Mouse (Mus musculus) megakaryocyte progenitor cell, adult 5-6 weeks (primary cell): ENCODE results near the gene Gdf9. TPM values are rescaled to one million over a fixed set of nuclear protein-coding genes. Genes with fewer than 3 reads are reported as not detected.
"Not testable (repeated sequence)": the region's sequence is repeated elsewhere in the genome, so short reads cannot be mapped to it uniquely, and the experiment has no call there.

Experiments
- ATAC-seq: replicated peaks from 2 replicates; pipeline ENCODE4 v1.8.0; 2016; ENCODE audit warnings: mild to moderate bottlenecking, moderate TSS enrichment, inconsistent platforms; ENCODE audit not compliant: poor library complexity
- total RNA-seq, 2 experiments: library from RNA; stranded (forward) in 1 of 2; stranded (reverse) in 1 of 2; fragments of 157-497, 149-512 nt in 1 of 2; fragments of 200-1000 nt in 1 of 2; gene quantifications; 2 replicates each; pipeline versions ENCODE4 v1.2.3 to v1.2.4; 2015 to 2017

Gdf9 gene
- 0.25 and 0.34 TPM in 2 replicates for total RNA-seq (2015)
- 2.7 TPM in 1 of 2 replicates, not detected in the other for total RNA-seq (2017)

DNA sequence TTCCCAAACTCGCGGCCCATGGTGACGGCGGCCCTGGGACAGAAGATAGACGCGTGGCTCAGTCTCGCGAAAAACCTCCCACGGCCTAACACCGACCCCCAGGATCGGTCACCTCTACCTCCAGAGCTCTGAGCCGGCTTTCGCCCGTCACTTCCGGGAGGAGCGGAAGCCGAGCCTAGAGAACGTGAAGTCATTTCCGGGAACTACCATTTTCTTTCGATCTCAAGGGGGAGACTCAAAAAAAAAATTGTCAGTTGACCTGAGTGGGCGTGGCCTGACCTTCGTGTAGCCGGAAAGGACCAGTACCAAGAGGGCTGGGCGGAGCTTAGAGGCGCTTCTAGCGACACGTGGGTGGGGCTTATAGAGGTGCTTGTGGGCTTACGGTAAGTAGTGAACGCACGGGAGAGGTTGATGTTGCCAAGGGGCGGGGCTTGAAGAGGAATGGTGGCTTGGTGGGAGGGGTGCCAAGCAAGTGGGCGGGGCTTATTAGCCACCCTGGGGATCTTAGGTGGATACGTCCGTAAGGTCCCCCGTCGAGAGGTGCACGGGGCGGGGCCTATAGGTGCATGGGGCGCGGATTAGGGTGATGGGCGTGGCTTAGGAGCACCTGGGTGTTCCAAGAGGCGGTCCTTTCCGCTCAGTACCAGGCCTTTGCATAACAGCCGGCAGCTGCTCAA, at the start of gene Gdf9, which contains the start of gene Uqcrq:
TSS of gene Gdf9 (plus strand) at position 354 of the 677 bp plus-strand sequence.
TSS of gene Uqcrq (minus strand) at position 162 of the 677 bp plus-strand sequence.
- peak; percentile 87 for ATAC-seq

DNA sequence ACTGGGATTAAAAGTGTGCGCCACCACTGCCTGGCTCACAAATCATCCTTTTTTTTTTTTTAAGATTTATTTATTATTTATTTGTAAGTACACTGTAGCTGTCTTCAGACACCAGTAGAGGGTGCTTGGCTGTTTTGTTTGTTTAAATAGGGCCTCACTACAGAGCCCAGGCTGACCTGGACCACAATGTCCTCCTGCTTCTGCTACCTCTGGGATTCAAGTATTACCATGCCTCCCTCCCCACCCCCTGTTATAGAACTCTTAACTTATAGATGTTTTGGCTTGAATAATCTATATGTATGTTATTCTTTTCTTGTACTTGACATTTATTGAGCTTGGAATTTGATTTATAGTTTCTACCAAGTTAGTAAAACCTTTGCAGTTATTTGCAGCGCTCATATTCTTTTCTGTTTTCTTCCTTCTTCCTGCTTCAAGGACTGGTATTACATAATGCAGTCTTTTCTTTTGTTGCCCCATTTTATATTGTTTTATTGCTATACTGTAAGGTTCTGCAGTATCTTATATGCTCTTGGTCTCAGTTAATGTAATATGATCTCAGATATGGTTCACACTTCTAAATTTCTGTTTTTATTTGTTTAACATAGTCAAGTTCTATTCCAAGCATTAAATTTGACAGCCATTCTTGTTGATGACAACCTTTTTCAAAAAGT, 46.9 kb upstream of the Gdf9 start:
- no peak for ATAC-seq

DNA sequence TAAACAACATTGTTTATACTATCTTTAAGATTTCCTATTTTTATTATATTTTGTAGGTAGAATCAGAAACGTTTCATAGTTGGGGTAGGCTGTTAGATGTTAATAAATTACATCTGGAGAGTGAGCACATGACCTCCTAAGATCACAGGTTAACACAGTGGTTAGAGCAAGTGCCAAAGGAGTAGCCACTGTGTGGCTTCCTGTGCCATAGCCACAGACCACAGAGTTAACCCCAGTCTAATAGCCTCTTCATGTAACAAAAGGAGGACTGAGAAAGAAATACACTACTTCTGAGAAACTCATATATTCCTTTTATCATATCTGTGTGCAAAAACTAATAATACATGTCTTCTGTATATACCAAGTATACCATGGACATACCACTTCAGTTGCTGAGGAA, 37.0 kb upstream of the Gdf9 start:
- ATAC-seq: no peak

DNA sequence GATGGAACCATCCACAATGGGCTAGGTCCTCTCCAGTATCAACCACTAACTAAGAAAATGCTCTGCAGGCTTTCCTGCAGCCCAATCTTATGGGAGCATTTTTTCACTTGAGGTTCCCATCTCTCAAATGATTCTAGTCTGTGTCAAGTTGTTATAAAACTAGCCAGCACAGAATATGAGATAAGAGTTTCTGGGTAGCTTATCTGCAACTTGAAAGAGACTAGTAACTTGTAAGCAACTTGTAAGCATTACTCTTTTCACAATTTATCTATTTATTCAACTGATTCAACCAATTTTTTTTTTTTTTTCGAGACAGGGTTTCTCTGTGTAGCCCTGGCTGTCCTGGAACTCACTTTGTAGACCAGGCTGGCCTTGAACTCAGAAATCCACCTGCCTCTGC, 27.2 kb upstream of the Gdf9 start:
- no peak for ATAC-seq

DNA sequence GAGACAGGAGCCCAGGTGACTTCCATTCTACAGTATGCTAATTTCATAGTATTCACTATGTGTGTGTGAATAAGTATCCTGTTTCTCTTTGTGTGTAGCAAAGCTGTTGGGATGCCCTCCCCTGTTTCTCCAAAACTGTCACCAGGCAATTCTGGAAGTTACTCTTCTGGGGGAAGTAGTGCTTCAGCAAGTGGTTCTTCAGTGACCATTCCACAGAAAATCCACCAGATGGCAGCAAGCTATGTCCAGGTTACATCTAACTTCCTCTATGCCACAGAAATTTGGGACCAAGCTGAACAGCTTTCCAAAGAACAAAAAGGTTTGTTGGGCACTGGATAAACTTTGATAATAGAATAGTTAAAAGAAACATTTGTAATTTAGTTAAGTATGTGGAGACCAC, 19.1 kb upstream of the Gdf9 start:
- ATAC-seq: peak; percentile 54; the same call in 1 of the 2 replicates

DNA sequence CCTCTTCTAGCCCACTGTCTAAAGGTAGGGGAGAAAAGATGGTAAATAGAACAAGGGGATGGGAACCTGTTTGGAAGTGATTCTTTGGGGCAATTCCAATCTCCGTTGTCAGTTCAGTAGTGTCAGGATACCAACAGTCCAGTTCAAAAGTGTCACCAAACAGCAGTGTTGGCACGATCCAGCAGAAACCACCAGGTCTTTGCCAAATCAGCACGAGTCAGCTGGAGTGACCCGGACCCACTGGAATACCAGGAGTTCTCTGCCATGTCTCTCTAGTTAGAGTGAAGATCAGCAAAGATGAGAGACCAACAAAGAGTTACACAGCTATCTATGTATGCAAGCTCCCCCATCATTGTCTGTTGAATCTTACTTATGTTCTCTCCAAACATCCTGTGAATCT, 17.0 kb upstream of the Gdf9 start:
- ATAC-seq: no peak

DNA sequence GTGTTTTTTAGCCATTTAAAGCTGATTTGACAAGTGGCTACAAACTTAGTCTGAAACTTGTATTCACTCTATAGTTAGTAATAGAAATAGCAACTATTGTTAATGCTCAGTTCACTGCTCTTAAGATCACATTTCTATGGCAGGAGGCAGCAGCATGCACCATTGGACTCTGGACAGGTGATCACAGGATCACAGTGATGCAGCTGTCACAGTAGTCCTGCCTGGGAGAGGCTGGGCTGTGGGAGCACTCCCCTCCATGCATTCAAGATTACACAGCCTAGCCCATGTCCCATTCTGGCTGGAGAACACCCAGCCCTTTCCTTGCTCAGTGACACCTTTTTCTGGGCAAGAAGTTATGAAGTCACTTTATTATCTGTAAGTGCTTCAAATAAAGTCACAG, 12.8 kb upstream of the Gdf9 start:
- ATAC-seq: no peak

DNA sequence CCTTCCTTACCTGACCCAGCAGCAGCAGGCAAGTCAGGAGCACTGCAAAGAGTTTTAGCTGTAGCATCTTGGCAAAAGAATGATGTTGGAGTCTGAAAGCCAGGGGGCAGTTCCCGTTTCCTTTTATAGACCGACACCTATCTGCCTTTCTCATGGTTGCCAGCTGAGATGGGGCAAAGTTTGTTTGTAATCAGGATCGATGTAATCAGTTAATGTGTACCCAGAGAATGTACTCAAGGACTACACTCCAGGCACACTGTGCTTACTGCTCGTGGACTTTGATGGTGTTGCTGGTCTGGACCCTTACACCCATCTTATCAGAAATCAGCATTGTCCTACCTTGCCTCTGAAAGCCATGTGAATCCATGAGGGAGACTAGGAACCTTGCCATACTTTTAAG, 7.8 kb upstream of the Gdf9 start, which contains the start of gene Leap2:
TSS of gene Leap2 (minus strand) at position 135 of the 400 bp plus-strand sequence.
- ATAC-seq: no peak

DNA sequence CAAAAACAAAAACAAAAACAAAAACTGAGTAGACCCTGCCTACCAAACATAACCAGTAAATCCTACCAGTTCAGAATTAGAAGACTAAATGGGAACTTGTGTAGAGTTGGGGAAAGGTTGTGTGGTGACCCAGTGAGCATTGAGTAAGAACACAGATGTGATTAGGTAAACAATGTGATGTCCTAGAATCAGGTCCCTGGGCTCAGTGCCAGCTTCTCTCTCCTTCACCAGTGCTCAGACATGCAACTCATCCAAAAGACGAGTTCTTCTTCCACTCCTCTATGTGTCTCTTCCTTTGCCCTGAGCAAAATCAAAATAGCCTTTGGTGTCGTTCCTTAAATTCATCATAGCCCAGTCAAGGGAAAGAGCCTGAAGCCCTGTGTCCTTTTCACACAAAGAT, 6.0 kb upstream of the Gdf9 start:
- ATAC-seq: no peak

DNA sequence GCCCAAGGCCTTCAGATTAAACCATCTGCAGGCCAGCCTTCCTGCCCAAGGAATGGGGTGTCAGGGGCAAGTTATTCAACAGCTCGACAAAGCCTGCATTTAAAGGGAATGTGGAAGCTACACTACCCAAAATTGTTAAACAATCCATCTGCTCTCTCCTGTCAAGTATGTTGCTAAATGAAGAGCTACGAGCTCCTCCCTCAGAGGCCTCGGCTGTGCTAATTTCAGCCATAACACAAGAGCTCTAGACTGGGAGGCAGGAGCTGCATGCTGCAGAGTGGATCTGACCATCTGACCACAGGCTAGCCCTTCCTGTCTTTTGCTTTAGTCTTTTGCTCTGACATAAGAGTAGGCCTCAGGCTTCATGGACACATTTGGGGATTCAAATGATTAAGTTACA, 5.6 kb upstream of the Gdf9 start:
- ATAC-seq: no peak

DNA sequence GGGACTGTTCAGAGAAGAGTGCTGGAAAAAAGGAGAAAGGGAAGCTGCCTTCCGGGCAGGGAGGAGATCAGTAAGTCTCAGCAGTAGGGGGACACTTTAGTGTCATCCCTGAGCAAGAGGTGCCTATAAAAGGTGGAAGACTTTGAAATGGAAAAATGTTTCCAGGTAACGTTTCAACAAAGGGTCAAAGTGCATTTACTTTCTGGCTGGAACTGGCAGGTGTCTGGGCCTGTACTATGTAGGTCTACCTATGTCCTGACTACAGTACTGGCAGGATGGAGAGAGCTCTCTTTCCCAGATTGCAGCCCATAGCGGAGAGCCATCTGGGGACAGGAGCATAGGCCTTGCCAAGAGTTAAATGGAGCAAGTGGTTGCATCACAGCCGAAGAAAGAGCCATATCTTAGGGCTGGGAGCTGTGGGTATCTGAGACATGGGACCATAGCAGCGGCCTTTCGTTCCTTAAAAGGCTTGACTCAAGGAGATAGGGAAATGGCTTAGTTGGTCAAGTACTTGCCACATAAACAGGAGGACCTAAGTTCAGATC, 5.0 kb upstream of the Gdf9 start:
- no peak for ATAC-seq

DNA sequence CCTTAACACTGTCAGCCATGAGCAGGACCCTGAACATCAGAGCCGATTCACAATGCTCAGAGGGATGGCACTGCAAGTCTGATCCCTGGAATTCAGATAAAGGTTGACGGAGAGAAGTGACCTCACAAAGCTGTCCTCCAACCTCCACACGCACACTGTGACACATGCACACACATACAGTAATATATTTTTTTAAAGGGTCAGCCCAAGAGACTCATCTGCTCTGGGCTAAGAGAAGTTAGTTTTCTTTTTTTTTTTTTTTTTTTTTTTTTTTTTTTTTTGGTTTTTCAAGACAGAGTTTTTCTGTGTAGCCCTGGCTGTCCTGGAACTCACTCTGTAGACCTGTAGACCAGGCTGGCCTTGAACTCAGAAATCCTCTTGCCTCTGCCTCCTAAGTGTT, 3.9 kb upstream of the Gdf9 start:
- not testable (repeated sequence) for ATAC-seq

DNA sequence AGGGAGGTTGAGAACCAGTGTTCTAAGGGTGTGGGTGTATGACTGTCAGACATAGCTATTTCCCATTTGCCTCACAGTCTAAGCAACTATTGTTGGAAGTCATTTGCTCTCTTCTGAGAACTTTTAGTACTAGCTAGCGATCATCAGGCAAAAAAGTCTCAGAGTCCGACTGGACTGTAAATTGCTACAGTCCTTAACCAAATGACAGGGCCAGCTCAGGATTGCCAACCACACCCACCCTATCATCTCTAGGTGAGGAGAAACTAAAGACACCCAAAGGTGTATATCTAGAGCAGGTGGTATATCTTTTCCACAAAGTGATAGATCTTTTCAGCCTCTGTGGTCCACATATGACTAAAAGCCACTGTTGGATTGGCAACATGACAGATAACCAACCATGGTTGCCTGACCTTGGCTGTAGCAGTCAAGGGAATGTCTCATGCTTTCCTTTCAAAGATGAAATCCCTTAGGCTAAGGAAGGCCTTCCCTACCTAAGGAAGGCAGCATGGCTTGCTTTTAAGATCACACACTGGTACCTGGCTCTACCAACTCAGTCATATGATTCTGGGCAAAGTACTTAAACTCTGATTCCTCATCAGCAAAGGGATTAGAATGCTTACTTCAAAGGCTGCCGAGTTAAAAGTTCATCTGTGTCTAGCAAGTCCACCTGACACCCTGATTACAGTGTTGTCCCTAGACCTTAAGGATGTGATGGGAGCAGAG, 2.7 kb upstream of the Gdf9 start:
- ATAC-seq: no peak

DNA sequence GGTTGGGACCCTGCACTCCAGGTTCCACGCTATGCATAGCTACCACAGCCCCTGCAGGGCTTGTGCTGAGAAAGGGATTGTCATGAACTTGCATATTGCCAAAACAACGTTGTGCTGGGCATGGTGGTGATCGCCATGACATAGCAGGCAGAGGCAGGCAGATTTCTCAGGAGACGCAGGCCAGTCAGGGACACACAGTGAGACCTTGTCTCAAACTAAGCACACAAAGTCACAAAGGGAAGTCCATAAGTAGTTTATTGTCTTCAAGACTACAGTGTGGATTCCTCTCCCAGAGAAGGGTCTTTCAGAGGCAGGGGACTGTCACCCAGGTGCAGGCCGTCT, 2.1 kb upstream of the Gdf9 start:
- no peak for ATAC-seq

DNA sequence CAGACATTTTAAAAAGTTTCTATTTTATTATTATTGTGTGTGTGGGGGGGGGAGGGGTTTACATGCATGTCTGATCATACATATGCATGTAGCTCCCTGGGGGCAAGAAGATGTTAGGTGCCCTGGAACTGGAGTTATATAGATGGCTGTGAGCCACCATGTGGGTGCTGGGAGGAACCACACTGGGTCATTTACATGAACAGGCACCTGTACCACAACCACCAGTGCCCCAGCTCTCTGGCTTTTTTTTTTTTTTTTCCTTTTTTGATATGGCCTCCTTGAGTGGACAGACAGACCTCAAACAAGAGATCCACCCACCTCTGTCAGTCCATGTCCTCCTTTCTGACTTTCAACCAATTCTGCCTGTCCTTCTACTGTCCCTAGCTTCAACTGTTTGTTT, 1.6 kb upstream of the Gdf9 start:
- ATAC-seq: no peak

DNA sequence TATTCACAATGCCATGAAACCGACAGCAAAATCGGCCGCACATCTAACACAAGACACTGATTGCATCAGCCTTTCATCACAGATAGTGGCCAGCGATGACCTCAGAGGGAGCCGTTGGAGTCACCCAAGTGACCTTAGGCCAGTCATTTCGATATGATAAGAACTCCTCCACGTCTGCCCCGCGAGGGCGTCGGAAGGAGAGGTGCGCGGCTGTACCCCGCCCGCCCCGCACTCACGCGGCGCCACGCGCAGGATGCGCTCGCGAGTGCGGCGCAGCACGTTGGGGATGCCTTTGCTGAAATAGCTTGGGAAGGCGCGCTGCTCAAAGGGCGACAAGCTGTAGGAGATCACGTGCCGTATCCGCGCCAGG, 538 bp upstream of the Gdf9 start:
- peak; percentile 13 for ATAC-seq

DNA sequence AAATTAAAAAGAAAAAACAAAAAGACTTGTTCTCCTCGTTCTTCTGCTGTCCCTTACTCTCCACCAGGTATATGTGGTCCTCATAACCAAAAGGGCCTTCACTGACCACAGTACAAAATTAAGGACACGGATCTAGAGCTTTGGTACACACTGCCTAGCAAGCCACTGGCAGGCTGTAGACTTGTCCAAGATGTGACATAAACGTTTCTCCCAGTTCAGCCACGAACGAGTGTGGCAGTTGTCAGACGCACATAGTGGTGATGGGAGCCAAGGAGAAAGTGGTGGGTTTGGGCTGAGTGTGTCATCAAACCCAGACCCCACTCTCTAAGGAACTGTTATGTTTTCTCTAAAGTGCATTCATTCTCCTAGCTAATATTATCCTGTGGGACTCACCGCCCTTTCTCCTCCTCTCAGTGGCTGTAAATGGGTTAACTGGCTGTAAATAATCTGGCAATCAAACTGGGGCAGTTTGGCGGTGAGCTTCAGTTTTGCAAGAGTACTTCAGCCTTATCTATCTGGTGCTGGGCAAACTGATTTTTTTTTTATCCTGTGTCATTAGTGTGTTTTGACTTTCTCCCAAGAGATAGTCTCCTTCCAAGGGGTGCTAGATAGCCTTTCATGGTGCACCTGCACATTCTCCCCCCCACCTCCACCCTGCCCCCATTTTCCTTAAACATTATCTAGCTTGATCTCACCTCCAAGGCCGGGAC, 679 bp downstream of the Gdf9 start:
- ATAC-seq: peak; percentile 21

DNA sequence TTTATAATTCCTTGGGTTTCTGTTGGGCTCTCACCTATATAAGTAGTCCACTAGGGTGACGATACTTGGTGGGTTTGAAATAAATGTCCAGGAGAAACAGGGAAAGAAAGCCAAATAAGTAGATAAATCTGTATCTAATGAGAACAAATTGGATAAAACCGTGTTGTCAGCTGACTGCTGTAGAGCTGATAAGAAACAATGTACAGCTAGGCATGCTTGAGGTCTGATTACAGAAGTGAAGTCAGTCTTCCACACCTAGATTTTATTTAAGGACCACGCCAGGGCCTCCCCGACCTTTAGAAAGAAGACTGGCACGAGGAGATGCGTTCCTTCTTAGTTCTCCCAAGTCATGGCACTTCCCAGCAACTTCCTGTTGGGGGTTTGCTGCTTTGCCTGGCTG, 2.2 kb downstream of the Gdf9 start:
- no peak for ATAC-seq

DNA sequence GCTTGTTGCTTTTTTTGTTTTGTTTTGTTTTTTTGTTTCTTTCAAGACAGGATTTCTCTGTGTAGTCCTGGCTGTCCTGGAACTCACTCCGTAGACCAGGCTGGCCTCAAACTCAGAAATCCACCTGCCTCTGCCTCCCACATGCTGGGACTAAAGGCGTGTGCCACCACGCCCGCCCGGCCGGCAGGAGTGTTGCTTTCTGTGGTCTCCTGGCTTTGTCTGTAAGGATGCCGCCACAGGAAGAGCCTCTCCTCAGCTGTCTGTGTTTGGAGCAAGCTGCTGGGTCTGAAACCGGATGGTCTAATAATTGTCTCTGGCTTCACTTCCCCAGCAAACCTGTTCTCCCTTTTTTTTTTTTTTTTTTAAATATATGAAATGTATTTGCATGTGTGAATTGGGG, 4.7 kb downstream of the Gdf9 start:
- ATAC-seq: no peak

DNA sequence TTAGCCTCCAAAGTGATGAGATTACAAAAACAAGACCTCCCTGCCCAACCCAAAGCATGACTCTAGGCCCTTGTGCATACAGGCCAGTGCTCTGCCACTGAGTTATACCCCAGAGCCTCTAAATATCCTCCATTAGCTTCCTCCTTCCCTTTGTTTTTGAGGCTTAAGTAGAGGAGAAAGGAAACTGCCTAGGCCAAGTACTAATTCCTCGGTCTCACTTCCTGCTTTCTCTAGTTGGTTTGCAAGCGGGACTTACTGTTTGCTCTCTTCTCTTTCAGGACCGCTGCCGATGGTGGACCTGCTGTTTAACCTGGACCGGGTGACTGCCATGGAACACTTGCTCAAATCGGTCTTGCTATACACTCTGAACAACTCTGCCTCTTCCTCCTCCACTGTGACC, 5.5 kb downstream of the Gdf9 start:
- ATAC-seq: no peak

DNA sequence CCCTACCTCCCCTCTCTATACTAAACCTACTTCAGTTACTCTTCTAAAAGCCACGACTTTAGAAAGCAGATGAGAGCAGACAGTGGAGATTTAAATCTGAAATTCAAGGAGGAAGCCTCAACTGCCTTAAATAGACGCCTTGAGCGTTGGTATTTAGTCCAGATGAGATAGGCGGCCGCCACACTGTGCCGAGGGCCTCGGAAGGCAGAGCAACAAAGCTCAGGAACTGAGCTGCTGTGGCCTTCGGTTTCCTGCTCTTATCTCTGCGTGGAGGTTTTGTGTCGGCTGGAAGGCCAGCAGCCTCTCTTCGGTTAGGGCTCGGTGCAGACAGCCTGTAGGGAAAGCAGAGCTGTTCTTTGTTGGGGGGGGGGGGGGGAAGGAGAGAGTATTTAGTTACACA, 11.1 kb downstream of the Gdf9 start:
- ATAC-seq: peak; percentile 77
